Mouse (Mus musculus) ES-CJ7 (cell line): ENCODE results near the gene G430095P16Rik.
A peak's percentile ranks its signal among the peaks of the same experiment; 100 is the strongest.

ENCODE experiments used
- DNase-seq: peaks from one replicate; pipeline ENCODE4 v3.0.0; 2011; ENCODE audit warnings: low read depth, low spot score

Gene G430095P16Rik

GRCm38 (mm10) chr8:84702963-84703465, 19.8 kb upstream of the G430095P16Rik start:
- no peak for DNase-seq

GRCm38 (mm10) chr8:84703466-84704249, 19.1 kb upstream of the G430095P16Rik start:
- no peak for DNase-seq

- peak; percentile 96 for DNase-seq
Observed at GRCm38 (mm10) chr8:84704356-84704755, 18.5 kb upstream of the G430095P16Rik start.

- DNase-seq = peak; percentile 73
Observed at GRCm38 (mm10) chr8:84704867-84705831, 17.7 kb upstream of the G430095P16Rik start.

GRCm38 (mm10) chr8:84705960-84706359, 16.8 kb upstream of the G430095P16Rik start:
- DNase-seq = no peak

GRCm38 (mm10) chr8:84706610-84707266, 16.1 kb upstream of the G430095P16Rik start:
- DNase-seq = no peak

GRCm38 (mm10) chr8:84707267-84707883, 15.4 kb upstream of the G430095P16Rik start:
- DNase-seq = peak; percentile 81

- peak; percentile 80 for DNase-seq
Observed at GRCm38 (mm10) chr8:84708071-84708541, 14.7 kb upstream of the G430095P16Rik start.

- peak; percentile 93 for DNase-seq
Observed at GRCm38 (mm10) chr8:84708774-84709475, 13.9 kb upstream of the G430095P16Rik start.

- no peak for DNase-seq
Observed at GRCm38 (mm10) chr8:84709931-84710330, 12.9 kb upstream of the G430095P16Rik start.

- DNase-seq = no peak
Observed at GRCm38 (mm10) chr8:84711312-84711711, 11.5 kb upstream of the G430095P16Rik start.

- peak; percentile 45 for DNase-seq
Observed at GRCm38 (mm10) chr8:84711933-84712758, 10.7 kb upstream of the G430095P16Rik start.

- DNase-seq = no peak
Observed at GRCm38 (mm10) chr8:84712759-84713120, 10.1 kb upstream of the G430095P16Rik start.

GRCm38 (mm10) chr8:84713381-84713780, 9.4 kb upstream of the G430095P16Rik start:
- DNase-seq = no peak

- no peak for DNase-seq
Observed at GRCm38 (mm10) chr8:84714161-84714560, 8.6 kb upstream of the G430095P16Rik start.

- DNase-seq = peak; percentile 44
Observed at GRCm38 (mm10) chr8:84715893-84716468, 6.8 kb upstream of the G430095P16Rik start.

GRCm38 (mm10) chr8:84716790-84717189, 6.0 kb upstream of the G430095P16Rik start:
- DNase-seq = no peak

- DNase-seq = no peak
Observed at GRCm38 (mm10) chr8:84718476-84718875, 4.3 kb upstream of the G430095P16Rik start.
